Mouse (Mus musculus) G1E (cell line): Measurements from ENCODE around the gene Sec22a. TPM values are rescaled to one million over a fixed set of nuclear protein-coding genes. Genes with fewer than 3 reads are reported as not detected.

Experiments
- ATAC-seq: 2 replicates; pipeline ENCODE4 v1.8.0; 2016; ENCODE audit warnings: mild to moderate bottlenecking; ENCODE audit not compliant: insufficient number of reproducible peaks, poor library complexity, low FRiP score, severe bottlenecking; ENCODE audit errors: extremely low read depth
- DNase-seq: peaks from one replicate; pipeline ENCODE4 v3.0.0; 2012; ENCODE audit warnings: low spot score
- H3K27me3 ChIP-seq: 2 replicates; pipeline ENCODE4 v1.6.1; 2012; ENCODE audit warnings: mild to moderate bottlenecking, low read length, inconsistent platforms; ENCODE audit not compliant: insufficient read depth
- H3K36me3 ChIP-seq: replicated peaks from 2 replicates; pipeline ENCODE3; 2012; ENCODE audit warnings: mild to moderate bottlenecking, inconsistent platforms
- H3K4me1 ChIP-seq: 2 replicates; pipeline ENCODE4 v1.6.1; 2012; ENCODE audit warnings: low read depth, low read length, inconsistent platforms, mixed read lengths; ENCODE audit not compliant: insufficient read depth
- H3K4me3 ChIP-seq: 2 replicates; pipeline ENCODE4 v1.5.1; 2012; ENCODE audit warnings: low read depth, mild to moderate bottlenecking, inconsistent platforms, low read length, moderate library complexity, mixed read lengths
- H3K9me3 ChIP-seq: replicated peaks from 2 replicates; pipeline ENCODE4 v1.6.1; 2012; ENCODE audit warnings: inconsistent platforms
- CTCF ChIP-seq: IDR thresholded peaks from 2 replicates; pipeline ENCODE4 v1.5.1; 2012; ENCODE audit warnings: low read depth, low read length, inconsistent platforms, mixed read lengths
- GATA1 ChIP-seq: IDR thresholded peaks from 2 replicates; pipeline ENCODE4 v1.6.1; 2012; ENCODE audit warnings: borderline replicate concordance, low read length, inconsistent platforms, mixed read lengths
- GATA2 ChIP-seq: IDR thresholded peaks from 2 replicates; pipeline ENCODE4 v1.6.1; 2012; ENCODE audit warnings: low read depth, low read length, inconsistent platforms, borderline replicate concordance
- POLR2AphosphoS5 ChIP-seq: IDR thresholded peaks from 2 replicates; pipeline ENCODE4 v1.6.1; 2012; ENCODE audit warnings: low read depth, low read length, inconsistent platforms; ENCODE audit not compliant: insufficient replicate concordance
- TAL1 ChIP-seq: conservative IDR thresholded peaks from 2 replicates; pipeline ENCODE4 v1.6.1; 2012; ENCODE audit warnings: low read depth, low read length, inconsistent platforms, mixed read lengths
- polyA plus RNA-seq: library from polyadenylated mRNA; stranded (reverse); fragments of >175 nt; gene quantifications from 2 replicates; pipeline ENCODE4 v1.2.3, GENCODE M21; 2012
- total RNA-seq, 2 experiments: library from RNA; stranded (forward) in 1 of 2; stranded (reverse) in 1 of 2; fragments of 200-1000 nt in 1 of 2; fragments of >200 nt in 1 of 2; fragmentation: Nextera tagmentation in 1 of 2; gene quantifications; 2 replicates each; pipeline ENCODE4 v1.2.3; 2014 to 2017

Sec22a gene
- total and polyA plus RNA-seq, 3 experiments, result 0.46 to 26.7 (median 16.3) TPM

DNA sequence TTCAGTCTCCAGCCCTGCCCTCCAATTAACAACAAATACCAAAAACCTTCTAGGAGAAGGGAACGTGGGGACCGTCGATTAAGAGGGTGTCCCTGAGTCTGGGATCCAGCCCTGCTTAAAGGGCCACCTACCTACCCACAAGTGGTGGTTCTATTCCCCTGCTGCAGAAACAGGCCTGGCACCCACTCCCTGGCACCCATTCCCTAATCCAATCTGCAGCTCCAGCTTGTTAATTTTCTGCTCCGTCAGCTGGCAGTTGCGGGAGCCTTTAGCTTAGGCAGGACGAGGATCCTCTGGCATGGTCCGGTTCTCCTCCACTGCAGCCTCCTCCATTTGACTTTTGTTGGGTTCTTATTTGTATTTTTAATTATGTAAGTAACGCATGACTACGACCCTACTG is 39.6 kb upstream of the Sec22a start:
- no peak for DNase-seq
- Histone ChIP-seq H3K4me3 (no peak overlapping the region), H3K27me3 (peaks cover 15% of the 10 kb centered on the region; the same call in 1 of the 2 replicates), H3K36me3 (no peaks in the 10 kb centered on the region), H3K9me3 (no peaks in the 10 kb centered on the region), H3K4me1 (no peaks in the 10 kb centered on the region)
- no peak for ATAC-seq
- TF ChIP-seq GATA1 (no peak), GATA2 (no peak)

DNA sequence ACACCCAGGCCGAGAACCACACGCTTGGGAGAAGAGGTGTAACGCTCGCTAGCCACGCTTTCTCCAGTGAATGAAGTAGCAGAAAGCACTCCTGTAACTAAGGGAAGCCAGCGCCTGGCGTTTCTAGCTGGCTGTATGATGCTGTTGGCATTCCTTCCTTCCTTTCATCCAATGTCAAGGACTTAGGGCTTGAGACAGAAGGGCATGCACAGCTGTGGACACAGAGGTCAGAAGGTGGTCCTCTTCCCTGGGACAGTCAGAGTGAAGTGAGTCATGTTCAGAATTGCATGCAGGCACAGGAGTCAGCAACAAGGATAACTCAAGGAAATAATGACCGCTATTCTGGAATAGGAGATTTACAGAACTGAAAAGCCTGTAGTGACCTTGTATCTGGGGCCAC is 29.1 kb upstream of the Sec22a start:
- DNase-seq (no peak), ATAC-seq (no peak)
- H3K4me3 ChIP-seq, result no peak overlapping the region

DNA sequence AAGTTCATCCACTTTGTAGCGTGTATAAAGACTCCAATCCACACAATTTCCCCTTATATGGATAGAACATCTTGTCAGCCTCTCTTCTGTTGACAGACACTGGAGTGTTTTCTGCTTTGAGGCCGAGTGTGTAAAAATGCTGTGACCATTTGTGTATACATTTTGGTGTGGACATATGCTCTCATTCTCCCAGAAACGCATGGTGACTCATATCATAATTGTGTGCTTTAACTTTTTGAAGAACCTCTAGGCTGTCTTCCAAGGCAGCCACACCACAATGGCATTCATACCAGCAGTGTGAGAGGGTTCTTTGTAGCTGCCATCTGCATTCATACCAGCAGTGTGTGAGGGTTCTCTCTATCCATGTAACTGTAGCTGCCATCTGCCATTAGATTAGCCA is 21.9 kb upstream of the Sec22a start:
- H3K27me3 ChIP-seq, result no peaks in the 10 kb centered on the region; the same call in 1 of the 2 replicates
- H3K9me3 ChIP-seq, result no peaks in the 10 kb centered on the region
- no peak for DNase-seq
- H3K4me1 ChIP-seq, result no peaks in the 10 kb centered on the region
- no peak for ATAC-seq
- no peaks in the 10 kb centered on the region for H3K36me3 ChIP-seq
- no peak overlapping the region for H3K4me3 ChIP-seq
- TF ChIP-seq TAL1, result no peak
- TF ChIP-seq GATA1, result no peak
- no peak for TF ChIP-seq CTCF
- no peak for TF ChIP-seq POLR2AphosphoS5
- no peak for TF ChIP-seq GATA2

More for the DNA sequence above, 29.1 kb upstream of the Sec22a start:
- no peak for TF ChIP-seq GATA1
- no peak for TF ChIP-seq GATA2
- TF ChIP-seq TAL1, result no peak
- no peak for TF ChIP-seq POLR2AphosphoS5
- no peak for TF ChIP-seq CTCF
- Histone ChIP-seq H3K27me3 (peaks cover 10% of the 10 kb centered on the region), H3K36me3 (no peaks in the 10 kb centered on the region), H3K9me3 (no peaks in the 10 kb centered on the region), H3K4me1 (no peaks in the 10 kb centered on the region)

DNA sequence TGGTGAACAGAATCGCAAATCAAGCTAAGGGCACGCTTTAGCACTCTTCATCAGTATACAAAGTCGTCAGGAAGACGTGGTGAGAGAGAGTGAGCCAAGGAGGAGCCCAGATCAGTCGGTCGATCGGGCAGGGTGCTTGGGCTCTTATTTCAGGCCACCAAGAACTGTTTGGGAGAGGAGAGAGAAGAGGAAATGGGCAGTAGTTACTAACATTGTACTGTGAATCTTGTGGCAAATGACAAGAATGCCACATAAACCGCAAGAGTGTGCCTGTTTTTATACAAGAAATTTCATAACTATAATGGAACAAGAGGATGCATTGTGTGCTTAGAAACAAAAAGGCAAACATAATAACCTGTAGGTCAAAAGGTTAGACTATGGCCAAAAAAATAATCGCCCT is 16.3 kb upstream of the Sec22a start:
- H3K9me3 ChIP-seq, result no peaks in the 10 kb centered on the region
- no peak for DNase-seq
- no peaks in the 10 kb centered on the region for H3K36me3 ChIP-seq
- H3K4me1 ChIP-seq, result no peaks in the 10 kb centered on the region
- TF ChIP-seq GATA2, result no peak
- no peaks in the 10 kb centered on the region for H3K27me3 ChIP-seq
- no peak for ATAC-seq
- no peak overlapping the region for H3K4me3 ChIP-seq

DNA sequence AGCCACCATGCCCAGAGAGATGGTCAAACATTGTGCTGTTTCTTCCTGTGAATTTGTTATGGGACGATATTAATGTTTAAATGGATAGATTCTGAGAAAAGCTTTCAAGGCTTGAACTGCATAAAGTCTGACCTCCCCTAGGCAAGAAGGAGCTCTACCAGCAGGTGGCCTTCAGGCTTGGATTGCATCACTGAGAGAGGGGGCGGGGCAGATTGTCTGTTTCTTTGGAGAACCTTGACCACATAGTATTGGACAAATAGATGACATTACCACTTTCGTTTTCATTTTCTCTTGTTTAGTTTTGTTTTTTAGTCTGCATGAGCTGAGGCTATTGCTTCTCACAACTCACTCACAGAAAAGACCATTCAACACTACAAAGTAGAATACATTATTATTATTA is 15.6 kb upstream of the Sec22a start:
- no peaks in the 10 kb centered on the region for H3K9me3 ChIP-seq
- no peak for DNase-seq
- H3K36me3 ChIP-seq, result no peaks in the 10 kb centered on the region
- H3K4me1 ChIP-seq, result no peaks in the 10 kb centered on the region
- no peak for ATAC-seq
- H3K27me3 ChIP-seq, result peaks cover under 1% of the 10 kb centered on the region; the same call in 1 of the 2 replicates
- TF ChIP-seq CTCF (no peak), POLR2AphosphoS5 (no peak), TAL1 (no peak), GATA2 (no peak), GATA1 (no peak)
- no peak overlapping the region for H3K4me3 ChIP-seq

DNA sequence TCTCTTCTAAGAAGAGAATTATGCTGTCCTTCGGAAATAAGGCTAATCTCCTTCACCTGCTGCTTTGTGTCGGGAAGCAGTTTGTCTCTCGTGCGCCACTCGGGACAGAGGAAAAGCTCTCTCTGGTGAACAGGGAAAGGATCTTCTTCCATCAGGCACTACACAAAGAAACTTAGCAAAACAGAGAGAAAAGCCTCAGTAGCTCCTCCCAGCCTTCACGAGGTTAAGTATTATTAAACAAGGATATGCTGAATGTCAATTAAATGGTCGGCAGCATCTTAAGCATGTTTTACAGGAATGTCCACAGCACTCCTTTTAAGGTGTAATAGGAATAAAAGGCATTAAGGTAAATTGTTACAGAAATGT is 328 bp upstream of the Sec22a start:
- 0 out of 2 replicates have a peak, but pooled peaks have one; percentile 10 for ATAC-seq
- DNase-seq, result no peak
- peaks cover 20% of the 10 kb centered on the region for H3K36me3 ChIP-seq
- peaks cover 2% of the 10 kb centered on the region; the same call in 1 of the 2 replicates for H3K9me3 ChIP-seq
- H3K4me3 ChIP-seq, result peak overlapping the region; percentile 93
- peaks cover 21% of the 10 kb centered on the region for H3K4me1 ChIP-seq
- H3K27me3 ChIP-seq, result peaks cover 5% of the 10 kb centered on the region; the same call in 1 of the 2 replicates
- no peak for TF ChIP-seq CTCF
- no peak for TF ChIP-seq TAL1
- TF ChIP-seq GATA2, result no peak
- no peak for TF ChIP-seq POLR2AphosphoS5
- TF ChIP-seq GATA1, result no peak

DNA sequence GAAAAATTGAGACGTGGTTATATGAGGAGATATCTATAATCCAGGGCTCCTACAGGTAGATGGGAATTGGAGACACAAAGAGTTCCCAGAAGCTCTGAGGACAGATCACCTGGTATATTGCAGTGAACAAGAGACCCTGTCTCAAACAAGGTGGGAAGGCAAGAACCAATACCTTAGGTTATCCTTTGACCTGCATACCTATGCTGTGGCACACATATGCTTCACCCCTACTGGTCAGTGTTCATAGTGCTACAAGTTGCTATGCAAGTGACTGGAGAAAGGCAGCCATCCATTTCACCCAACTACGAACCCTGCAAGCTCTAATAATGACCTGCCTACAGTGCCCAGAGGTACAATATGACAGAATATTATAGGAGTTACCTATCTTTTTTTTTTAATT is 1.5 kb downstream of the Sec22a start:
- TF ChIP-seq TAL1, result no peak
- TF ChIP-seq POLR2AphosphoS5, result no peak
- TF ChIP-seq CTCF, result no peak
- TF ChIP-seq GATA1, result no peak
- TF ChIP-seq GATA2, result no peak
- DNase-seq, result no peak
- Histone ChIP-seq H3K4me3 (no peak overlapping the region), H3K27me3 (no peaks in the 10 kb centered on the region), H3K36me3 (peaks cover 30% of the 10 kb centered on the region), H3K9me3 (peaks cover 2% of the 10 kb centered on the region; the same call in 1 of the 2 replicates), H3K4me1 (peaks cover 21% of the 10 kb centered on the region)
- ATAC-seq, result no peak
